Mouse (Mus musculus) midbrain, embryonic 15.5 days (tissue): Measurements from ENCODE around the gene Mta3. TPM values are rescaled to one million over a fixed set of nuclear protein-coding genes. Genes with fewer than 3 reads are reported as not detected.

Experiments
- ATAC-seq: fragments of 200-750 bp; cut with Nextera tagmentation; replicated peaks from 2 replicates; pipeline ENCODE4 v1.8.0; 2017; ENCODE audit warnings: moderate TSS enrichment
- H3K27ac ChIP-seq: fragments of 300-500 bp; sonication (generic); 2 replicates; pipeline ENCODE4 v1.5.1; 2015; ENCODE audit warnings: mild to moderate bottlenecking, inconsistent platforms
- H3K27me3 ChIP-seq: fragments of 300-500 bp; sonication (generic); replicated peaks from 2 replicates; pipeline ENCODE4 v1.6.1; 2015; ENCODE audit warnings: inconsistent platforms
- H3K36me3 ChIP-seq: fragments of 300-500 bp; sonication (generic); replicated peaks from 2 replicates; pipeline ENCODE4 v1.6.1; 2015; ENCODE audit warnings: inconsistent platforms
- H3K4me1 ChIP-seq: fragments of 300-500 bp; sonication (generic); 2 replicates; pipeline ENCODE4 v1.6.1; 2015; ENCODE audit warnings: inconsistent platforms
- H3K4me2 ChIP-seq: fragments of 300-500 bp; sonication (generic); 2 replicates; pipeline ENCODE4 v1.6.1; 2015; ENCODE audit warnings: inconsistent platforms, mild to moderate bottlenecking, moderate library complexity
- H3K4me3 ChIP-seq: fragments of 300-500 bp; sonication (generic); 2 replicates; pipeline ENCODE4 v1.5.1; 2015; ENCODE audit warnings: mild to moderate bottlenecking, inconsistent platforms
- H3K9ac ChIP-seq: fragments of 300-500 bp; sonication (generic); 2 replicates; pipeline ENCODE4 v1.6.1; 2015; ENCODE audit warnings: mild to moderate bottlenecking, inconsistent platforms
- H3K9me3 ChIP-seq: fragments of 300-500 bp; sonication (generic); 2 replicates; pipeline ENCODE4 v1.6.1; 2016; ENCODE audit warnings: inconsistent platforms
- WGBS: fragments of 180-500 bp; shearing (Covaris S2); methylation state at CpG from one replicate; pipeline ENCODE4 v1.1.7; 2015; ENCODE audit warnings: mixed read lengths; 5-methylcytosine and 5-hydroxymethylcytosine counted together
- polyA plus RNA-seq: library from polyadenylated mRNA; unstranded; fragments of >200 nt; fragmentation: Nextera tagmentation; extraction: Ambion mirVana; gene quantifications from 2 replicates; pipeline ENCODE4 v1.2.1, GENCODE M21; 2015

The Mta3 gene
- polyA plus RNA-seq, 1 experiment from 2014 or later = 32.9 TPM

DNA sequence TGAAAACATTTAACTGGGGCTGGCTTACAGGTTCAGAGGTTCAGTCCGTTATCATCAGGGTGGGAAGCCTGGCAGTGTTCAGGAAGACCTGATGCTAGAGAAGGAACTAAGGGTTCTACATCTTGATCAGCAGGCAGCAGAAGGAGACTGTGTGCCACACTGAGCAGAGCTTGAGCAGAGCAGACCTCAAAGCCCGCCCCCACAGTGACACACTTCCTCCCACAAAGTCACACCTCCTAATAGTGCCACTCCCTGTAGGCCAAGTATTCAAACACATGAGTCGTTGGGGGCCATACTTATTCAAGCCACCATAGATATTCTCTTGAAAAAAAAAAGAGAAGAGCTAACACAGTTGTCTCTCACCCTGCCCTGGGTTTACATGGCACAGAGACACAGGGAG is 115.9 kb downstream of the Mta3 start:
- H3K9me3 ChIP-seq = no peaks in the 10 kb centered on the region
- 88% methylated on average over 3 of the region's 3 CpGs for WGBS
- no peak overlapping the region for H3K4me3 ChIP-seq
- no peak overlapping the region for H3K27ac ChIP-seq
- H3K36me3 ChIP-seq = no peaks in the 10 kb centered on the region
- no peak overlapping the region for H3K4me2 ChIP-seq
- peaks cover 11% of the 10 kb centered on the region for H3K4me1 ChIP-seq
- no peak for ATAC-seq
- no peak overlapping the region for H3K9ac ChIP-seq
- H3K27me3 ChIP-seq = no peaks in the 10 kb centered on the region

DNA sequence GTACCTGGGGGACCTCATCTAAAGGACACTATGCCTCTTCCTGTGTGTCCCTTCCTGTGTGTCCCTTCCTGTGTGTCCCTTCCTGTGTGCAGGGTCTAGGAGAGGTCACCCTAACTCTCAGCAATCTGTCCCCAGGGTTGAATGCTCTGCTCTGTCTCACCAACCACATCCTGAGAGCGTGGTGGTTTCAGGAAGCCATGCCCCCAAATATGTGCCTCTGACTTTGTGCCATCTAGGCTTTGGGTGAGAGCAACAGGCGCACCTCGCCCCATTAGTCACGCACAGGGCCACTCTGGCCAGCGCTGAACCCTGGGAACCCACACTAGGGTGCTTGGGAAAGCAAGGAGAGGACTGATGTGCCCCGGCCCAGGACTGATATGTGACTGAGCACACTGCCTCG is 117.9 kb downstream of the Mta3 start:
- no peaks in the 10 kb centered on the region for H3K36me3 ChIP-seq
- H3K4me1 ChIP-seq = peaks cover 11% of the 10 kb centered on the region
- no peak for ATAC-seq
- WGBS = 90% methylated on average over 7 of the region's 7 CpGs
- H3K4me3 ChIP-seq = no peak overlapping the region
- H3K4me2 ChIP-seq = no peak overlapping the region
- no peaks in the 10 kb centered on the region for H3K9me3 ChIP-seq
- H3K27me3 ChIP-seq = no peaks in the 10 kb centered on the region
- H3K27ac ChIP-seq = no peak overlapping the region
- no peak overlapping the region for H3K9ac ChIP-seq

DNA sequence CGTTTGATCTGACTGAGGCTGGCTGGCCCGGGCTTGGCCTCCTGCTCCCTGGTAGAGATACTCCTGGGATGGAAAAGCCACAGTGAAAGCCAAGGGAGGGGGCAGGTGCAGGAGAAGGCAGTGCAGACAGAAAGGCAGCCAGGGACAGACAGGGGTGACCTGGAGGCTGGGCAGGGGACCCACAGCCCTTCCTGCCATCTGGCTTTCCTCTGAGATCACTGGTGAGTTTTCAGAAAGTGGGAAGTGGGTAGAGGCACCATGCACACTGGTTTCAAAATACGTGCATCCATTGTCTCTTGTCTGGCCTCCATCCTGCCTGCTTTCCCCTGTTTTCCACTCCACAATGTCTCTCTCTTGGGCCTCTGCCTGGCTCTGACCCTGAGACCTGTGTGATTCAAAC is 123.4 kb downstream of the Mta3 start:
- Histone ChIP-seq H3K9me3 (no peaks in the 10 kb centered on the region), H3K9ac (no peak overlapping the region), H3K27me3 (no peaks in the 10 kb centered on the region), H3K4me1 (0 out of 2 replicates have a peak, but pooled peaks cover 3% of the 10 kb centered on the region), H3K36me3 (no peaks in the 10 kb centered on the region), H3K27ac (no peak overlapping the region), H3K4me2 (no peak overlapping the region), H3K4me3 (no peak overlapping the region)
- no peak for ATAC-seq
- 75% methylated on average over 3 of the region's 3 CpGs for WGBS

DNA sequence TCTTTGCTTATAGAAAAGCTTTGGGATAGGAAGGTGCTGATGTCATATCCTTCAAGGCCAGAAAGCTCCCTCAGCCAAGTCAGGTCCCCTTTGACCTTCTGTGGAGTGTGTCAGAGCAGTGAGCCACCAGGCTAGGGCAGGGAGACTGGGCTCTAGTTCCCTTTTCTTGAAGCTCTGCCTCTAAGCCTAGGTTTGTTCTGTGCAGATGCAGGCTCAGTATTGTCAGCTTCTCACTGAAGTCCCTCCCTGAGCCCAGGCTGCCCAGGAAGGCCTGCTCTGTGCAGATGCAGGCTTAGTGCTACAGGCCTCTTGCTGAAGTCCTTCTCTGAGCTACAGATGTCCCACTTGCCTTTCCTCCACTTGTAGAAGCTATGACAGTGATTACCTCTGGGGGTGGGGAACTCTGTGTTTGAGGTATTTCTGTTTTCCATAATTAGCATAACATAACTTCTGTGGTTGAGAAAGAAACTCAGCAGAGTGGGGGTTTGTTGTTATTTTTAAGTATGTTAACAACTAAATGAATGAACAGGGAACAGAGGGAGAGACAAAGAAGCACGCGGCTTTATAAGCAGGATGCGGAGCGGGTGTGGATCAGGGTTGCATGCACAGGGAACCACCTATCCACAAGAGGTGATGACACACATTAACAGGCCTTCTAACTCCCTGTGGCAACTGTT is 124.8 kb downstream of the Mta3 start:
- ATAC-seq = no peak
- Histone ChIP-seq H3K9me3 (no peaks in the 10 kb centered on the region), H3K9ac (no peak overlapping the region), H3K27ac (no peak overlapping the region), H3K4me3 (no peak overlapping the region), H3K4me2 (no peak overlapping the region), H3K36me3 (no peaks in the 10 kb centered on the region), H3K4me1 (0 out of 2 replicates have a peak, but pooled peaks cover 3% of the 10 kb centered on the region), H3K27me3 (no peaks in the 10 kb centered on the region)
- 95% methylated on average over 4 of the region's 4 CpGs for WGBS

DNA sequence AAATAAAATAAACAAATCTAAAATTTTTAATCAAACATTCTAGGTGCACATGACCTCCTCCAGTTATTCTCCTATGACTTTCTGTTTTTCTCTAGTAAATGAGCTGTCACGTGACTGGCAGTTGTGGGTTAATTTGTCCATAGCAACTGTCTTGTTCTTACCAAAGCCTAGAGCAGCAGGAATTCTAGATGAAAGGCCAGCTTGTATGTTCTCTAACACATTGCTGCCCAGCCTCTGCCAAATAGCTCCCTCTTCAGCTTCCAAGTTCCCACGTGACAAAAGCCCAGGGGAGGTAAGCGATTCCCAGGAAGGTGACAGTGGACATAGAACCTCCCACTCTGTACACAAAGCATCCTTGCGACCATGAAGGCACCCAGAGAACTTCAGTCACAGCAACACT is 128.2 kb downstream of the Mta3 start:
- Histone ChIP-seq H3K4me1 (0 out of 2 replicates have a peak, but pooled peaks cover 3% of the 10 kb centered on the region), H3K4me2 (no peak overlapping the region), H3K4me3 (no peak overlapping the region), H3K9ac (no peak overlapping the region), H3K36me3 (no peaks in the 10 kb centered on the region), H3K9me3 (no peaks in the 10 kb centered on the region), H3K27ac (no peak overlapping the region), H3K27me3 (no peaks in the 10 kb centered on the region)
- 33% methylated on average over 4 of the region's 4 CpGs for WGBS
- no peak for ATAC-seq

DNA sequence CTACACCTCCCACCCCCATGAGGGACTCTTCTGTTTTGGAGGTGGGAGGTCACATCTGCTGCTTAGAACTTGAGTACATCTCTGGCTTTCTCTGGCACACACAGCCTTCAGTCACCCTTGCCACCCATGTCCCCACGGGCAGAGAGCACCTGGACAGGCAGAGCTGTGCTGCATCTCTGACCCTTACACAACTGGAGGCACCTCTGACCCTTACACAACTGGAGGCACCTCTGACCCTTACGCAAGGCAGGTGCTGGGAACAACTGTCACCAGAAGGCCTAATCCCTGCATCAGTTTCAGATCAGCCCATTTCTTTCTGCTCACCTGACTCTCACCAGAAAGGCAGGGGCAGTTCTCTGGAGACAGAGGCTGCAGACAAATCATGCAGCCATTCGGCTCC is 130.1 kb downstream of the Mta3 start:
- Histone ChIP-seq H3K9me3 (no peaks in the 10 kb centered on the region), H3K4me1 (0 out of 2 replicates have a peak, but pooled peaks cover 3% of the 10 kb centered on the region), H3K27me3 (no peaks in the 10 kb centered on the region), H3K4me2 (no peak overlapping the region), H3K36me3 (no peaks in the 10 kb centered on the region), H3K9ac (no peak overlapping the region), H3K4me3 (no peak overlapping the region), H3K27ac (no peak overlapping the region)
- WGBS = 67% methylated on average over 3 of the region's 3 CpGs
- no peak for ATAC-seq

DNA sequence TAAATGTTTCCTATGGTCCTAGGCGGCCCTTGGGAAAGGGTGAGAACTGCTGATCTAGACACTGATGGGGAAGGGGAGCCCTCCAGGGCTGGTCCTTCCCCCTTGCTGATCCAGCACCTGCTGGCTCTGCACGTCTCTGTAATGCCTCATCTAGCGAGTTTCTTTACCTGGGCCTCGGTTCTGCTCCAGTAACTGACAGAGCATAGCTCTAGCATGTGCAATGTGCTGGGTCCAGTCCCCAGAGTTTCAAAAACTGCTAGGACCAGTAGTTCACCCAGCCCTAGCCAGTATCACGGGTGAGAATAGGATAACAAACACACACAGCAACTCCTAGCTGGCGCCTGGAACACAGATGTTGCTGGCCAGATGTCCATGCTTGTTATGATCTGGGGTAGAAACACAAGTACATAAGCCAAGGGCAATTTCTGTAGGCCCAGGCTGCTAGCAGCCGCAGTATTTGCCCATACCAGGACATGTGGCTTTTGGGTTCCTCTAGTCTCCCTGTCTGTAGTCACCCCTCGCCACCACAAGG is 131.8 kb downstream of the Mta3 start:
- no peak overlapping the region for H3K9ac ChIP-seq
- H3K27ac ChIP-seq = no peak overlapping the region
- no peaks in the 10 kb centered on the region for H3K27me3 ChIP-seq
- no peaks in the 10 kb centered on the region for H3K36me3 ChIP-seq
- H3K9me3 ChIP-seq = no peaks in the 10 kb centered on the region
- H3K4me3 ChIP-seq = no peak overlapping the region
- no peak for ATAC-seq
- 79% methylated on average over 8 of the region's 8 CpGs for WGBS
- 0 out of 2 replicates have a peak, but pooled peaks cover 3% of the 10 kb centered on the region for H3K4me1 ChIP-seq
- no peak overlapping the region for H3K4me2 ChIP-seq

DNA sequence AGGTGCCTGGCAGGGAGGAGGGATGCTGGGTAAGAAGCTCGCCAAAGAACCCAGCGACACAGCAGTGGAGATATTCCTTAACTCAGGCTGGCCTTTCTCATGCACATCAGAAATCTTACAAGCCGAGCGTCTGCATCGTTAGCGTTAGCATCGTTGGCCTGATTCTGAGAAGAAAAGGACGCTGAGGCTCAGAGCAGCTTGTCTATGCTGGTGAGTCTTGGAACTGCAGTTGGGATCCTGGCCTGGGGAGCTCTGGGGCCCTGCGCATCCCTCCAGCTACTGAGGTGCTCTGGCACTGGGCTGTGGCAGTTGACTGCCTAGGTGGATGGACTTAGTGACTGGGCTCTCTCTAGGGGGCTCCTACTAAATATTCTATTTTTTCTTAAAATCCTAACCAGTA is 133.2 kb downstream of the Mta3 start:
- no peaks in the 10 kb centered on the region for H3K36me3 ChIP-seq
- H3K27ac ChIP-seq = no peak overlapping the region
- no peak overlapping the region for H3K4me3 ChIP-seq
- 0 out of 2 replicates have a peak, but pooled peaks cover 2% of the 10 kb centered on the region for H3K4me1 ChIP-seq
- H3K4me2 ChIP-seq = no peak overlapping the region
- H3K9me3 ChIP-seq = no peaks in the 10 kb centered on the region
- no peak for ATAC-seq
- H3K27me3 ChIP-seq = no peaks in the 10 kb centered on the region
- 60% methylated on average over 9 of the region's 9 CpGs for WGBS
- H3K9ac ChIP-seq = no peak overlapping the region

DNA sequence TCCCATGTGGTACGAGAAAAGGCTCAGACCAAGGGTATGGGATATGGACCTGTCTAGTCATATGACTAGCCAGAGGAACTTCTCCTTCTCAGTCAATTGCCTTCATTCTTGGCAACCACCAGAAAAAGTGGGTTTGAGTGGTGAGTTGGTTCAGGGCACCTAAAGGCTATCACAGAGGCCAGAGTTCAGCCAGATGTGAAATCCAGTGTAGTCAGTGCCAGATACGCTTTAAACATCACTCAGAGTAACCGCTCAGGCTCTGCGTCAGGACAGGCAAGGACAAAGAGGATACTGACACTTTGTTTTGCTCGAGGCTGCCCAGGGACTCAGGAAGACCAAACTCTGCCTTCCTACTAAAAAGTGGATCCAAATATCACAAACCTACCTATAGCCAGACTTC is 135.0 kb downstream of the Mta3 start:
- Histone ChIP-seq H3K9ac (no peak overlapping the region), H3K27me3 (no peaks in the 10 kb centered on the region), H3K4me2 (no peak overlapping the region), H3K9me3 (no peaks in the 10 kb centered on the region), H3K27ac (no peak overlapping the region), H3K4me3 (no peak overlapping the region), H3K36me3 (no peaks in the 10 kb centered on the region), H3K4me1 (no peaks in the 10 kb centered on the region)
- 87% methylated on average over 5 of the region's 5 CpGs for WGBS
- no peak for ATAC-seq

DNA sequence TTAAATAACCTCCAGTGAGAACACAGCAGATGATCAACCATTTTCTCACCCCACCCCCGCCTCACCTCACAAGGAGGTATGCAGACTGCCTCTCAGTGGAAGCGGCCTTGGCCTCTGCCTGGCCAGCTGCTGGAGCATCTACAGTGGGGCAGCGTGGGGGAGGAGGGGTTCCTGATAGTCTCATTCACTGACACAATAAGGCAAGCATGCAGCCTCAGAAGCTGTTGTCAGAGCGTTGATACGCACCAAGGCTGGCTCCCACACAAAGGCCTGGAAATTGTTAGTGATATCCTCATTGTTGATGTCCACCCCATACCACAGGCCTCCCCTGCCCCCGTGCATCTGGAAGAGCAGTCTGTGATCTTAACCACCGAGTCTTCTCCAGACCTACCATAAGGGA is 137.8 kb downstream of the Mta3 start:
- WGBS = 61% methylated on average over 7 of the region's 7 CpGs
- no peak for ATAC-seq
- H3K4me2 ChIP-seq = no peak overlapping the region
- H3K9me3 ChIP-seq = no peaks in the 10 kb centered on the region
- H3K4me3 ChIP-seq = no peak overlapping the region
- no peak overlapping the region for H3K9ac ChIP-seq
- peaks cover under 1% of the 10 kb centered on the region for H3K4me1 ChIP-seq
- no peak overlapping the region for H3K27ac ChIP-seq
- no peaks in the 10 kb centered on the region for H3K36me3 ChIP-seq
- H3K27me3 ChIP-seq = no peaks in the 10 kb centered on the region

DNA sequence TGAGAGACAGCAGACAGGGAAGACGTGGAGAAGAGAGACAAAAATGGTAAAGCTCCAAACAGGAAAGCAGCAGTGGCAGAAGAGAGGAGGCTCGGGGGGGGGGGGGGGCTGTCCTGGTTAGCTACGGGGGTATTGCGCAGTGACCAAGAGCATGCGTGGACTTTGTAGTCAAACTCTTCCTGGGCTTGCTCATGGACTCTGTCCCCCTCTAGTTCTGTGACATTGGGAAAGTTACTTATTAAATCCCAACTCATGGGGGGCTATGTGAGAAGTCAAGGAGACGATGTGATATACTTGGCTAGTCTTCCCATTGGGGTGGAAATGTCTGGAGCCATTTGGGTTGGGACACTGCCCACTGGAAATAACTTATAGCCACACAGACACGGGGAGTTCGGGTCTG is 139.6 kb downstream of the Mta3 start:
- no peak overlapping the region for H3K4me3 ChIP-seq
- no peaks in the 10 kb centered on the region for H3K27me3 ChIP-seq
- H3K9ac ChIP-seq = no peak overlapping the region
- no peak for ATAC-seq
- H3K27ac ChIP-seq = no peak overlapping the region
- H3K36me3 ChIP-seq = no peaks in the 10 kb centered on the region
- peaks cover 17% of the 10 kb centered on the region for H3K4me1 ChIP-seq
- H3K4me2 ChIP-seq = no peak overlapping the region
- no peaks in the 10 kb centered on the region for H3K9me3 ChIP-seq
- 88% methylated on average over 8 of the region's 8 CpGs for WGBS

DNA sequence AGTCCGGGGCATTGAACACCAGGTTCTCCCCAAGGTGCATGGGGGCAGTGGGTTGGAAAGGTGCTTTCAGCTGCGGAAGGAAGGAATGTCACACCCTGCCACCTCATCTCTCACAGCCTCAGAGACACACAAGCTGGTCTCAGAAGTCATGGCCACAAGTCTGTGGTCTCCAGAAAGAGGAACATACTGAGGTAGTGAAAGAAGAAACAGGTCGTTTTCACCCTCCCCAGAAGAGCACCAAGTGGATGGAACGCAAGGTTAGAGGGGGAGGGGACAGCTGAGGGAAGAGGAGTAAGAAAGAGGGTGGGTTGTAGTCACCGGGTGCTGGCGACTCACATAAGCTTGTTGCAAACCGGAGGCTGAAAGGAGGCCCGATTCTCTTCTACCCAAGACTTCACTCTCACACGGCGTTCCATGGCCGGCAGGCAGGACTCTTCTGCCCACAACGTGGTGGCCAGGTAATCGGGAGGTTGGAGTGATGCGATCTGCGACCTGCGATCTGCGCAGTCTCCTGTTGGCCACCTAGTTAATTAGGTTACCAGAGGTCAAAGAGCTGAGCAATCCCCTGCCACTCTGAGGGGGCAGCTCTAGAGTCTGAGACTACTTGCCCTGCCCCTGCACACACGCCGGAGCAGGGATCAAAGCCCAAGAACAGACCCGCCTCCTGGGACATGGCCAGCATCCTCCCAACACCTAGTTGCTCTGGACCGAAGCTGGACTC is 140.5 kb downstream of the Mta3 start:
- WGBS = 85% methylated on average over 21 of the region's 21 CpGs
- H3K36me3 ChIP-seq = no peaks in the 10 kb centered on the region
- no peak overlapping the region for H3K4me3 ChIP-seq
- H3K9ac ChIP-seq = no peak overlapping the region
- no peaks in the 10 kb centered on the region for H3K27me3 ChIP-seq
- no peaks in the 10 kb centered on the region for H3K9me3 ChIP-seq
- H3K4me2 ChIP-seq = no peak overlapping the region
- no peak for ATAC-seq
- H3K27ac ChIP-seq = no peak overlapping the region
- peaks cover 17% of the 10 kb centered on the region for H3K4me1 ChIP-seq

DNA sequence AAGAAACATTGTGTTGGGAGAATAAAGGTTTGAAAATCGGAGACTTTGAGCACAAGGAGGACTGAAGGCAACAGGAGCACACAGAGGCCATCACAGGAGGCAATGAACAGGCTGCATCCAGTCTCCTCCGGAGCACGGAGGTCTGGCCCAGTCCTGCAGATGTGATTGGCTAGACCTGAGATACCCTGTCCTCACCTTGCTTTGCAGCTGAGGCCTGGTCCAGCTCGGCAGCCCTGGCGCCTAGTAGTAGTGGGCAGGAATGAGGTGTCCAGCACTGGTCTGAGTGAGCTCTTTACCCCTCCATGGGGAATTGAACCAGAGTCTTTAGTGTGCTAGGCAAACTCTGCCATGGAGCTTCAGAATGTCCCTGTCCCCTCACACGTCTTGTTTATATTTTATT is 141.1 kb downstream of the Mta3 start:
- WGBS = 87% methylated on average over 6 of the region's 6 CpGs

More for the DNA sequence above, 141.1 kb downstream of the Mta3 start:
- ATAC-seq = no peak
- H3K9ac ChIP-seq = no peak overlapping the region
- no peak overlapping the region for H3K4me2 ChIP-seq
- no peak overlapping the region for H3K27ac ChIP-seq
- no peaks in the 10 kb centered on the region for H3K36me3 ChIP-seq
- H3K4me3 ChIP-seq = no peak overlapping the region
- no peaks in the 10 kb centered on the region for H3K9me3 ChIP-seq
- peaks cover 17% of the 10 kb centered on the region for H3K4me1 ChIP-seq
- no peaks in the 10 kb centered on the region for H3K27me3 ChIP-seq
